Mouse (Mus musculus) erythroblast, embryonic 14.5 days (primary cell): ENCODE measurements around the gene Tmtc4.

Experiments
- GATA1 ChIP-seq: IDR thresholded peaks from 2 replicates; pipeline ENCODE4 v1.6.1; 2012; ENCODE audit warnings: low read length, inconsistent platforms, mixed read lengths
- TAL1 ChIP-seq: IDR thresholded peaks from 3 replicates; pipeline ENCODE4 v1.6.1; 2012; ENCODE audit warnings: low read length, inconsistent platforms, mixed read lengths

GRCm38 (mm10) chr14:122981831-122982485 is 1.9 kb downstream of the Tmtc4 start:
- TF ChIP-seq GATA1 (no peak), TAL1 (no peak)
